Mouse (Mus musculus) hindlimb bud, embryonic 11.5 days (tissue): Measurements from ENCODE around the gene Otogl.
"Not testable (repeated sequence)": the region's sequence is repeated elsewhere in the genome, so short reads cannot be mapped to it uniquely, and the experiment has no call there.

Experiments
- DNase-seq: peaks from one replicate; pipeline ENCODE4 v3.0.0-alpha.2; 2012; ENCODE audit warnings: low read depth, low spot score; ENCODE audit errors: extremely low spot score

Gene Otogl

GRCm38 (mm10) chr10:107813814-107814483 is 98.0 kb downstream of the Otogl start:
- DNase-seq, result no peak

DNA sequence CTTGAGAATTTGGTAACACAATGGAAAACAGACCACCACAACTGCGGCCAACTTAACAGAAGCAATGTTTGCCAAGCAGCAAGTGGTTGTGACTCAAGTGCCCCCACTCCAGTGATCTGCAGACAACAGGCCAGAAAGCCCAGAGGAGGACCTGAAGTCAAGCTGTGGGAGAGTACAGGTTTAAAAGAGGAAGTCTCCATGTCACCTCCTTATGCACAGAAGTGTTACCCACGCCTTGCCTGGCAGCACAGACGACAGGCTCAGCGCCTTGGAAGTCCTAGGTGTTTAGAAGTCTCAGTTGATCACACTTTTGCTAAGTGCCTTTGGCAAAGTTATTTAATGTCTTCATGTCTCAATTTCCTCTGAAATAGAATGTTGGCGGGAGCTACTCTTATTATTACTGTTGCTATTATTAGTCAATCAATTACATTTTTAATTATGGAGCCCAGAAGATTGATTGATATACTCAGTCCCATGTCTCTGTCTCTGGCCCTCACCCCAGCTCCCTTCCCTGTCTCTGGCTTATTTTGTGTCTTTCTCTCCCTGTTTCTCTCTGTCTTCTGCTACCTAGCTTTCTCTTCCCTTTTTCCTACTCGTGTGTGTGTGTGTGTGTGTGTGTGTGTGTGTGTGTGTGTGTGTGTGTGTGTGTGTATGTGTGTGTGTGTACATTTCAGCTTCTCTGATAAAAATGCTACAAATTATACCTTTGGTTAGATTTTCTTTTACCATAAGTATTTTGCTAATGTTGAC is 101.1 kb downstream of the Otogl start:
- DNase-seq, result no peak

DNA sequence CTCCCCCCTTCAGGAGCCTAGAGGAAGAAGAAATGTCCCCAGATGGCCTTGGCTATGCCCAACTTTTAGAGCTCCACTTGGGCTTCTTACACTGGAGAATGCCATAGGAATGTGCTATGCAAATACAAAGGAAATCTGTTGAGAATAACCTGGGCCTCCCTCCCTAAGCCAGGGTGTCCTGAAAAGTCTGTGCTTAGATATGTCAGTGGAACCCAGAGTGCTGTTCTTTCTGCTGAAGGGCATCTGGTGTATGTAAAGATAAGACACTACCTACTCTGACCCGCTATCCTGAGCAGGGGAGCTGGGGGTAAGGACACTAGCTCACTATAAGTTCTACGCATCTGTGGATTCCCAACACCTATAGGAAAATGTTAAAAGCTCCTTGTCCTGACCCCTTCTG is 106.7 kb downstream of the Otogl start:
- no peak for DNase-seq

DNA sequence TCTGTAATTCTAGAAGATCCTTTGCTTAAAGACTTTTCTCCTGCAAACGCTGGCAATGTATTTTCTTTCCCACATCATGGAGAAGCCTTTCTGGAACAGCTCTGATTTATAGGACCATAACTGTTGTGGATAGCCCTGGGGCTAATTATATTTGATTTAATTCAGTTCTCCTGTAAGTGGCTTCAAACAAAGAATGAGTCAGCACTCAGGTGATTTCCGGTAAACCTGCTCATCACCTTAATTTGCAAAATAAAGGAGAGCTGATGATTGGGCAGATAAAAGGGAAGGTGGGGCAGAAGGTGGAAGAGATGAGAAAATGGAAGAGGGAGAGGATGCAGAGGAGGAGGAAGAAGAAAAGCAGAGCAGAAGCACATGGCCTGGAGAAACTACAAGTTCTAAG is 107.6 kb downstream of the Otogl start:
- not testable (repeated sequence) for DNase-seq

GRCm38 (mm10) chr10:107799671-107800353 is 112.1 kb downstream of the Otogl start:
- DNase-seq, result peak; percentile 1

DNA sequence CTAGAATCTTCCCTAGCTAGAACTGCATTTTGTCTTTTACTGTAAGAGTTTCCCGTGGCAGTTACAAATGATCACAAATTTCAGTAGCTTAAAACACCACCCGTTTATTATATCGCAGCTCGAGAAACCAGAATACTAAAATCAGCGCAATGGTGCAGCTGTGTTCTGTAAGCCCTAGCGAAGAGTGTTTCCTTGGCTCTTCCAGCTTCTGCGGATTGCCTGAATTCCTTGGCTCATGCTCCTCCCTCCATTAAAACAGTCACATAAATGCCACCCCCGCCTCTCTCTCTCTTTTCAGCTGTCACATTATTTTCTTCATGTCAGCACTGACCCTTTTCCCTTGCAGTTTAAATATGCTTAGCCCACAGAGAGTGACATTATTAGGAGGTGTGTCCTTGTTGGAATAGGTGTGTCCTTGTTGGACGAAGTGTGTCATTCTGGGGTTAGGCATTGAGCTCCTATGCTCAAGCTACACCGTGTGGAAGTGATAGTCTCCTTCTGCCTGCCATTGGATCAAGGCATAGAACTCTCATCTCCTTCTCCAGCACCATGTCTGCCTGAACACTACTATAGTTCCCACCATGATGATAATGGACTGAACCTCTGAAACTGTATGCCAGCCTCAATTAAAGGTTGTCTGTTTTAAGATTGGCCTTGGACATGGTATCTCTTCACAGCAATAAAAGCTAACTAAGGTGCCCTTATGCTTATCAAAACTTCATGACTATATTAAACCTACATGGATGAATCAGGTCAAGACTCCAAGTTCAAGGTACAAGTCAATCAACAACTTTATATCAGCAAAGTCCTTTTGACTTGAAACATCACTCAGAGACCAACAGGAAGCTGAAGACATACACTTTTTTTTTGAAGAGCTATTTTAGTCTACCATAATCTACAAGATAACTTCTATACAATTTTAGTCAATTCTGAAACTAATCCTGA is 116.8 kb downstream of the Otogl start:
- no peak for DNase-seq

DNA sequence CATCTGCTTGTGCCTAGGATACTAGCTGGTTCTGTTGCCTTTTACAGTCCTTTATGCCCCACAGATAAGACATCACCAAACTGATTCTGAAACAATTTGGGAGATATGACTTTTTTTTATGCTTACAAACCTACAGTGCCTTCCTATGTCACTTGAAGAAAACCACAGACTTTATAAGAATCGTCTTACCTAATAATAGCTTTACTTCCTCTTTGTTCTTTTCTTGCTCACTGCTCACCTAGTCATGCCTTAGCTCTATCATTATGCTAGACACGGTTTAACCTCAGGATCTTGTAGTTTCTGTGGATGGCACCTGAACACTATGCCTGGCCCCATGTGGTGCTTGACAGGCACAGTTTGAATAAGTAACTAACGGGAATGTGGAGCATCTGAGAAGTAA is 119.4 kb downstream of the Otogl start:
- DNase-seq, result no peak

- DNase-seq, result no peak
Observed at GRCm38 (mm10) chr10:107779548-107779947, 132.4 kb downstream of the Otogl start.

DNA sequence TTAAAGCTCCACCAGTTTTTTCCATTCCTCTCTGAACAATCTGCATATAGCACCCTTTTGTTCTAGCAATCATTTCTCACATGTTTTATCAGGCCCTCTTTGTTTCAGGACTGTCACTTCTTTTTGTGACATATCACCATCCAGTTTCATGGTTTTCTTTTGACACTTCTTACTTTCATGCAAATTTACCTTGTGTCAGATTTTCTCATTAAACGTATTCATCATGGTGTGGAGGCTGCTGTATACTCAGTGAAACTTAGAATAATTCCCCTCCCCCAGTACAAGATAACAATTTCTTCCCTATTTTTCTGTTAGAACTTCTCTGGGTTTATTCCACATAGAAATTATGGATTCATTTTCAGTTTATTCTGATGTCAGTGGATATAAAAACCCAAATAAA is 152.3 kb downstream of the Otogl start:
- DNase-seq, result no peak

- no peak for DNase-seq
Observed at GRCm38 (mm10) chr10:107753471-107753870, 158.5 kb downstream of the Otogl start.

DNA sequence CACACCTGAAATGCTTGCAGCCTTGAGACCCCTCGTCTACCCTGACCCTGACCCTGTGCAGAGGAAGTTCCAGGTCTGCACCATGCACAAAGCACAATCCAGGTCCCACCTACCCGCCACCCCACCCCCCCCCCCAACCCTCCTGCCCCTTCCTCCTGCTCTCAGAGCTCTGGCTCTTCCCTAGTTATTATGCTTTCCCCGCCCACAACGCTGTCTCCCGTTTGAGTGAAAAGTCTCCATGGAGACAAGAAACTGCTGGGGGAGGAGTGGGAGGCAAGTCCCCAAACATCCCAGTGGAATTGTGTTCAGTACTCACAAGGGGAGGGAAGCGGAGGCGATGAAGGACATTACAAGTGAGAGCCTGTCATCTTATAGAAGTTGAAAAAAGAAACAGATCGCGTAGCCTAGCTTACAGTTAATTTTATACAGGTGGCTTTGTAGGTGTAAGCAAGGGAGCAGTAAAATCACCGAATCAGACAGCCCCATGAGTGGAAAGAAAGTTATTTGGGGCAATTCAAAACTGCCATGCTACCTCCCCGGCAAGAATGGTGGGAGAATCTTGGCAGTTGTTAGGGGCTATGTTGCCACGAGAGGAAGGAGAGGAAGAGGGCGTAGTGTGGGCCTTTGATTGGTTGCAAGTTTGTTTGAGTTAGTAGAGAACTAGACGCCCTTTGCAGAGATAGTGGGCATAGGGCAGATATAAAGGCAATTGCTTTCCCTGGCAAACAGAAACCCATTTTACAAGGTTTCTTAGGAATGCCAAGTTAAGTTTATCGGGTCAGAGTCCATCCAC is 159.4 kb downstream of the Otogl start:
- no peak for DNase-seq

DNA sequence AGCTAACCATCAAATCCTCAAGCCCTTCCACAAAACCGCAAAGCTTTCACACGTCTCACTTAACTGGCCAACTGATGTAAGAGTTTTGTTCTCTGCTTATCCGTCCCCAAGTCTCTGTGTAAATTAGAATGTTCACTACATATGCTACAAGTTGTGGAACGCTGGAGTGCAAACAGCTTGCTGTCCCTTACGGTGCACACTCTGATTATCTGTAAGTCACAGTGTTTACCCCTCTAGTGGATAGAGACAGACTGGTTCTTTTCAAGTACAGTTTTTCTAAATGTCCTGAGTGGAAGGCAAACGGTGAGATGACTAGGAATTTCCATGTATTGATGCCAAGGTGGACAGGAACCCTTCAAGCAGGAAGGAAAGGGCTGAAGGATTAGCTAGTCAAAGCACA is 160.0 kb downstream of the Otogl start:
- DNase-seq, result no peak

DNA sequence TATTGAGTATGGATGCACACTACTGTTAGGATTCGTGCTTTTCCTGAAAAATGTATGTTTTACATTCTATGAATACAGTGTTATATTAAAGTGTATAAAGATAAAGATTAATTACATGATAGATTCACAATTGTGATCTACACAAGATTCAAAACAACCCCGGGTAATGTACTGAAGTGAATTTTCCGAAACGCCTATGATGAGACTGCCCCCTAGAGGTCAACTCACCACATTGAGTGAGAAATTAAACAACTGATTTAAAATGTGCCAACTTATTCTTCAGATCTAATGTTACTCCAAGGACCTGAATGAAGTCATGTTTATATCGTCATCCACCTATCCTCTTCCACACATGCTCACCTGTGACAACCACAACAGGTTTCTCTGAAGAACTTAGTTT is 164.4 kb downstream of the Otogl start:
- DNase-seq, result no peak

- no peak for DNase-seq
Observed at GRCm38 (mm10) chr10:107746717-107747116, 165.2 kb downstream of the Otogl start.

DNA sequence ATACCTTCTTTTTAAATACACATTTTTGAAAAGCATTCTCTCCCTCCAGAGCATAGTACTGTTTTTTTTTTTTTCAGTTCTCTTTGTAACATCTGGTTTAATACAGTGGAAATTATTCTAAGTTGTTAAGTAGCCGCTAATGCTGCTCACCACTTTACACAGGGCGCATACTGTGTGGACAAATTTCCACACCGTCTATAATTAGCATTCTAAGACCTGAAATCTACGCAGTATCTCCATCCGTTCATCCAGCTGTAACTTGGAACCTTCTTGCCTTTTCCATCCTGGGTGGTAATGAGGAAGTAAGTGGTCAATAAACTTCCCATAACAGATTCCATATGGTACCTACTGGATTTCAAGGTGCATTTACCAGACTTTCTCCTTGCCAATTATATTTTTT is 172.1 kb downstream of the Otogl start:
- no peak for DNase-seq

- no peak for DNase-seq
Observed at GRCm38 (mm10) chr10:107737743-107738142, 174.2 kb downstream of the Otogl start.

- DNase-seq, result no peak
Observed at GRCm38 (mm10) chr10:107735448-107735847, 176.5 kb downstream of the Otogl start.

- DNase-seq, result no peak
Observed at GRCm38 (mm10) chr10:107734327-107734726, 177.6 kb downstream of the Otogl start.

DNA sequence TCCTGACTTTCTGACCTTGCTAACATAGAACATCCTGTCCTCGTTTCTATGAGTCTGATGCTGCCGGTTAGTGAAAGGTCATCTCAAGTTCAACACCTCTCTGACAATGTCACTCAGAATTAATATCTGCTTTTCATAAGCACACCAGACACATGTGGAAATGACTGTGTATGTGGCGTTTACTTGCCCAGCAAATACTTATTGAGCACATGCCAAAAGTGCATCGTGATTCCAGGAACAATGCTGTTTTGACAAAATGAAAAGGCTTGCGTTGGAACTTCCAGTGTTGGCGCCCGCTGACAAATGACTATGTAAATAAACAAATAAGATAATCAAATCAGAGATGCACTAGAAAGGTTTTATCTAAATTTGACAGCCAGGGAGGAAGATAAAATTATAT is 186.3 kb downstream of the Otogl start:
- no peak for DNase-seq

DNA sequence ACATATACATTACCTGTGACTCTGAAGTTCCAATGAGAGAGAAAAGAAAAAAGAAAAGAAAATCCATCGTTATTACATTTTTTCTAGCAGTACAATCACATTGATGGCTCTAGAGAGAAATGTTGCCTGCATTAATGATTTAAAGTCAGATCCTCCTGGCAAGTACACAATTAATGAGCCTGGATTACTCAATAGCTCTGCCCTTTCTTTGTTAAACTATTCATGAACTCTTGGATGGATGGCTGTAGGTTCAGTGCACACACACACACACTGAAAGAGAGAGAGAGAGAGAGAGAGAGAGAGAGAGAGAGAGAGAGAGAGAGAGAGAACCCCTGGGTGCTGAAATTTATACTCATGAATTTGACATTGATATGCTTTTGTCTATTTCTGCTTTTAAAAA is 192.1 kb downstream of the Otogl start, which contains the start of gene Ptprq:
Gene Ptprq, minus strand, starts transcription at position 246 of the 400 bp plus-strand sequence.
- DNase-seq, result no peak
